Mouse (Mus musculus) spleen, adult 2 months (tissue): ENCODE measurements around the gene Tspan3.

Experiments used
- CTCF ChIP-seq: fragments of 200-500 bp; IDR thresholded peaks from 2 replicates; pipeline ENCODE4 v1.5.1; 2011; ENCODE audit warnings: mild to moderate bottlenecking, inconsistent platforms; ENCODE audit not compliant: insufficient read depth, insufficient read length, insufficient replicate concordance; ENCODE audit errors: extremely low read depth
- POLR2A ChIP-seq: fragments of 200-500 bp; IDR thresholded peaks from 2 replicates; pipeline ENCODE4 v1.6.1; 2011; ENCODE audit warnings: low read depth, low read length, inconsistent platforms

DNA sequence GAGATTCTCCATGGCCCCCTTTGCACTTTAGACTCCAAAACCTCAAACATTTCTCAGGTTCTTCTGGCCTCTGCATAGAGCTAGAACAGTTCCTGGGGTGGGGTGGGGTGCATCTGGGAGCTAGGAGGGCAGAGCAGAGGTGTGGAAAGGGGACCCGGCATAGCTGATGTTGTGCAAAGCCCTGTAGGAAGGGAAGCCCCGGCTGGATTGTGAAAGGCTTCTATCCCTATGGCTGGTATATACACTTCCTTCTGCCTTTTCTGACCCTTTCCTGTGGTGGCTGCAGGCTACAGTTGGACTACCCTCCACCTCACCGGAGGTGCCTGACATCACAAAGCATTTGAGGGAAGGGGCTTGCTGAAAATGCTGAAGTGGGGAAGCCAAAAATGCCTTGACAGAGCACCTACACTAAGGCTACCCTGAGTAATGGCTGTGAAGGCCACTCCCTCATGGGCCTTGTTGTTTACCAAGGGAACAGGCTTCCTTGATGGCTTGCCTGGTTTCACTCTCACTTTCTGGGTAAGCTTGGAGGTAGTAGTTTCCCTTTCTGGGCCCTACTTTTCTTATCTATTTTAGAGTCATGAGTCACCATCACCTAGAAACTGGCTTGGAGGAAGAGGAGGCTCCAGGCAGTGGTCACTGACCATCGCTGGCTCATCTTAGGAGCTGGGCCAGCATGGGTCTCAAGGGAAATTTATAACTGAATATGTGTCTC lies 67.5 kb downstream of the Tspan3 start:
- TF ChIP-seq CTCF, result no peak
- no peak for TF ChIP-seq POLR2A
